Mouse (Mus musculus): ENCODE results near the gene Msh5. TPM values are rescaled to one million over a fixed set of nuclear protein-coding genes. Genes with fewer than 3 reads are reported as not detected.

Gene Msh5
- 4.9 and 5.9 TPM in 2 replicates for polyA plus RNA-seq (2014; fragmentation: Nextera tagmentation; extraction: Ambion mirVana)

GRCm38 (mm10) chr17:35046681-35047455, at the start of gene Msh5:
Msh5 (minus strand) TSS chr17:35046745.
- H3K27me3 ChIP-seq (ENCODE audit: control insufficient read depth, insufficient read depth, low read length): no peaks in the 10 kb centered on the region
- H3K27ac ChIP-seq (ENCODE audit: low read depth, low read length): peak within 1 kb of the TSS; percentile 100
- H3K9me3 ChIP-seq (ENCODE audit: control insufficient read depth, low read length): no peaks in the 10 kb centered on the region
- H3K4me2 ChIP-seq (replicated peaks; ENCODE audit: low read depth, low read length): peak within 1 kb of the TSS; percentile 98
- H3K36me3 ChIP-seq (ENCODE audit: control insufficient read depth, insufficient read depth, low read length): no peaks in the 10 kb centered on the region
- peak; percentile 93 for ATAC-seq (ENCODE audit: low FRiP score, low TSS enrichment)
- peak within 1 kb of the TSS; percentile 62 for H3K4me3 ChIP-seq (ENCODE audit: low read length)
- H3K4me1 ChIP-seq (ENCODE audit: control insufficient read depth, insufficient read depth, low read length): peaks cover 31% of the 10 kb centered on the region
- WGBS: 2% methylated on average over 33 of the region's 33 CpGs
- H3K9ac ChIP-seq (ENCODE audit: low read depth, low read length): peak within 1 kb of the TSS; percentile 89

GRCm38 (mm10) chr17:35094475-35095365, 48.2 kb upstream of the Msh5 start:
- Histone ChIP-seq H3K4me2 (replicated peaks; ENCODE audit: low read depth, low read length) (no peak overlapping the region), H3K27me3 (ENCODE audit: control insufficient read depth, insufficient read depth, low read length) (no peaks in the 10 kb centered on the region), H3K4me3 (ENCODE audit: low read length) (no peak overlapping the region), H3K36me3 (ENCODE audit: control insufficient read depth, insufficient read depth, low read length) (peaks cover 63% of the 10 kb centered on the region), H3K9ac (ENCODE audit: low read depth, low read length) (no peak overlapping the region), H3K4me1 (ENCODE audit: control insufficient read depth, insufficient read depth, low read length) (peaks cover 14% of the 10 kb centered on the region), H3K27ac (ENCODE audit: low read depth, low read length) (no peak overlapping the region), H3K9me3 (ENCODE audit: control insufficient read depth, low read length) (no peaks in the 10 kb centered on the region)
- 92% methylated on average over 15 of the region's 15 CpGs for WGBS
- ATAC-seq (ENCODE audit: low FRiP score, low TSS enrichment): no peak

DNA sequence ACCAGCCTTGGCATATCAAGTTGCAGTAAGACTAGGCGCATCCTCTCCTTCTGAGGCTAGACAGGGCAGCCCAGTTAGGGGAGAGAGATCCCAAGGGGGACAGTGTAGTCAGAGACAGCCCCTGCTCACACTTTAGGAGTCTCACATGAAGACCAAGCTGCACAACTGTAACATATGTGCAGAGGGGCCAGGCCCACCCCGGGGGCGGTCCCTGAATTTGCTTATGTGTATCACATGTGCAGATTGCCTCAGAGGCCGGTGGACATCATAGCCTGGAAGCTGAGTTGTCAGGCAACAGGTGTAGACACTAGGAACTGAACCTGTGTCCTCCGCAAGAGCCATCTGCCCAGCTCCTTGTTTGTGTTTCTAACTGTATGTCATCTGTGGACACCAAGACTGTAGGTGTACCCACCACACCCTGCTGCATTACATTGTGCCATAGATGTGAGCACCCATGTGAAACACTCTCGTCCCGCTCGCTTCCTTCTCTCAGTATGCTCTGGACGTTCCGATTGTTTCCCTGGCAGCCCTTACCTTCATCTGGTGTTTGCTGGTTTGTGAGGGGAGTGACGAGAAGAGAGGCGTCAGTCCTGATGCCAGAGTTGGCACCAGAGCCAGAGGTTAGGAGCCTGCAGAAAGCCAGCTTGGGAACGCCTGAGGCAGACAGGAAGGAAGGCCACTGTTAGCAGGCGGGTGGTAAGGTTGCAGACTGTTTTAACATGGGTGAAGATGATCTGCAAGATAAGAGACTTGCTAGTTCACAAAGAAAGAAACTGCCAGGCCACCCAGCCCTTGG, 46.1 kb upstream of the Msh5 start:
- Histone ChIP-seq H3K4me2 (replicated peaks; ENCODE audit: low read depth, low read length) (no peak overlapping the region), H3K36me3 (ENCODE audit: control insufficient read depth, insufficient read depth, low read length) (peaks cover 44% of the 10 kb centered on the region), H3K9me3 (ENCODE audit: control insufficient read depth, low read length) (no peaks in the 10 kb centered on the region), H3K4me1 (ENCODE audit: control insufficient read depth, insufficient read depth, low read length) (peaks cover 15% of the 10 kb centered on the region), H3K4me3 (ENCODE audit: low read length) (no peak overlapping the region), H3K9ac (ENCODE audit: low read depth, low read length) (no peak overlapping the region), H3K27me3 (ENCODE audit: control insufficient read depth, insufficient read depth, low read length) (no peaks in the 10 kb centered on the region), H3K27ac (ENCODE audit: low read depth, low read length) (no peak overlapping the region)
- 83% methylated on average over 14 of the region's 14 CpGs for WGBS
- ATAC-seq (ENCODE audit: low FRiP score, low TSS enrichment): no peak

- WGBS: 67% methylated on average over 8 of the region's 8 CpGs
- Histone ChIP-seq H3K4me1 (ENCODE audit: control insufficient read depth, insufficient read depth, low read length) (peaks cover 12% of the 10 kb centered on the region), H3K4me2 (replicated peaks; ENCODE audit: low read depth, low read length) (peak overlapping the region; percentile 67), H3K9me3 (ENCODE audit: control insufficient read depth, low read length) (no peaks in the 10 kb centered on the region), H3K9ac (ENCODE audit: low read depth, low read length) (peak overlapping the region; percentile 86; the same call in 1 of the 2 replicates), H3K4me3 (ENCODE audit: low read length) (peak overlapping the region; percentile 64), H3K27me3 (ENCODE audit: control insufficient read depth, insufficient read depth, low read length) (no peaks in the 10 kb centered on the region), H3K36me3 (ENCODE audit: control insufficient read depth, insufficient read depth, low read length) (peaks cover 26% of the 10 kb centered on the region), H3K27ac (ENCODE audit: low read depth, low read length) (no peak overlapping the region)
- no peak for ATAC-seq (ENCODE audit: low FRiP score, low TSS enrichment)
Observed at GRCm38 (mm10) chr17:35090166-35090932, 43.8 kb upstream of the Msh5 start.

DNA sequence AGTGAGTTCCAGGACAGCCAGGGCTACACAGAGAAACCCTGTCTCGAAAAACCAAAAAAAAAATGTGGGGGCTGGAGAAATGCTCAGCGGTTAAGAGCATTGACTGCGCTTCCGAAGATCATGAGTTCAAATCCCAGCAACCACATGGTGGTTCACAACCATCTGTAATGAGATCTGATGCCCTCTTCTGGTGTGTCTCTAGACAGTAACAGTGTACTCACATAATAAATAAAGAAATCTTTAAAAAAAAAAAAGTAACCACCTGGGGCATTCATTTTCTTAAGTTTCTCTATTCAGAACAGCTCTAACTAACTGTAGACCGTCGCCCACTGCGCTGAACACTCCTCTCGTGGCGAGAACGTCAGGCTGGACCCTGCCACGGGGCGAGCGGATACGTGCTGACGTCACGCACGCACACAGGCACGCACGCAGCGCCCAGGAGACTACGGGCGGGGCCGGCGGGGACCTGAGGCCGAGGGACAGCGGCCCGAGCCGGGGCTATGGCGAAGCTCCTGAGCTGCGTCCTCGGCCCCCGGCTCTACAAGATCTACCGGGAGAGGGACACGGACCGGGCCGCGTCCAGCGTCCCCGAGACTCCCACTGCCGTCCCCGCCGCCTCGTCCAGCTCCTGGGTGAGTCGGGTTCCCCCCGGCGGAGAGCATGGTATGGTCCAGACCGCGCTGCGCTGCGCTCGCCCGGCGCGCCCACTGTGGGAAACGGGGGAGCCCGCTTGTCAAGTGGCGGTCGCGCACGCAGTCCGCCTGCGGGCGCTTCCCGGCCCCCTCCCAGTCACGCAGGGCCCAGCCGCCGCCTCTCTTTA, 42.5 kb upstream of the Msh5 start, which contains the start of gene Abhd16a:
Abhd16a (plus strand) TSS at position 439 of the 820 bp plus-strand sequence.
- peak within 1 kb of the TSS; percentile 64 for H3K4me3 ChIP-seq (ENCODE audit: low read length)
- H3K27me3 ChIP-seq (ENCODE audit: control insufficient read depth, insufficient read depth, low read length): no peaks in the 10 kb centered on the region
- H3K9me3 ChIP-seq (ENCODE audit: control insufficient read depth, low read length): no peaks in the 10 kb centered on the region
- H3K9ac ChIP-seq (ENCODE audit: low read depth, low read length): peak within 1 kb of the TSS; percentile 86
- H3K4me1 ChIP-seq (ENCODE audit: control insufficient read depth, insufficient read depth, low read length): peaks cover 12% of the 10 kb centered on the region
- peak within 1 kb of the TSS; percentile 95 for H3K27ac ChIP-seq (ENCODE audit: low read depth, low read length)
- ATAC-seq (ENCODE audit: low FRiP score, low TSS enrichment): peak; percentile 98
- 4% methylated on average over 53 of the region's 67 CpGs for WGBS
- H3K4me2 ChIP-seq (replicated peaks; ENCODE audit: low read depth, low read length): peak within 1 kb of the TSS; percentile 67
- H3K36me3 ChIP-seq (ENCODE audit: control insufficient read depth, insufficient read depth, low read length): peaks cover 20% of the 10 kb centered on the region

DNA sequence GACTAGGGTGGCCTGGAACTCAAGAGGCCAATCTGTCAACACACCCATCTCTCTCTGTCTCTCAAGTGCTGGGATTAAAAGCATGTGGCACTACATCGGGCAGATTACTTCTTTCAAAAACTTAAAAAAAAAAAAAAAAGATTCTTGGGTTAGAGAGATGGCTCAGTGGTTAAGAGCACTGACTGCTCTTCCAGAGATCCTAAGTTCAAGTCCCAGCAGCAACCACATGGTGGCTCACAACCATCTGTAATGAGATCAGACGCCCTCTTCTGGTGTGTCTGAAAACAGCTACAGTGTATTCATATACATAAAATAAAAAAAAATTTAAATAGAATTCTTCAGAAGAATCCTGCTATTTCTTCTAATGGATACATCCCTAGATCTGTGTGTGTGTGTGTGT, 41.6 kb upstream of the Msh5 start:
- H3K4me1 ChIP-seq (ENCODE audit: control insufficient read depth, insufficient read depth, low read length): peaks cover 12% of the 10 kb centered on the region
- H3K9me3 ChIP-seq (ENCODE audit: control insufficient read depth, low read length): no peaks in the 10 kb centered on the region
- no peak overlapping the region for H3K4me2 ChIP-seq (replicated peaks; ENCODE audit: low read depth, low read length)
- no peak for ATAC-seq (ENCODE audit: low FRiP score, low TSS enrichment)
- no peak overlapping the region for H3K4me3 ChIP-seq (ENCODE audit: low read length)
- H3K9ac ChIP-seq (ENCODE audit: low read depth, low read length): no peak overlapping the region
- H3K27me3 ChIP-seq (ENCODE audit: control insufficient read depth, insufficient read depth, low read length): no peaks in the 10 kb centered on the region
- peaks cover 15% of the 10 kb centered on the region for H3K36me3 ChIP-seq (ENCODE audit: control insufficient read depth, insufficient read depth, low read length)
- H3K27ac ChIP-seq (ENCODE audit: low read depth, low read length): no peak overlapping the region
- 61% methylated on average over 2 of the region's 2 CpGs for WGBS

GRCm38 (mm10) chr17:35085208-35085865, 38.8 kb upstream of the Msh5 start, which contains the start of gene Ly6g6f:
Ly6g6f (minus strand) TSS chr17:35085610.
- no peak for ATAC-seq (ENCODE audit: low FRiP score, low TSS enrichment)
- Histone ChIP-seq H3K27me3 (ENCODE audit: control insufficient read depth, insufficient read depth, low read length) (no peaks in the 10 kb centered on the region), H3K4me3 (ENCODE audit: low read length) (no peak within 1 kb of the TSS), H3K4me1 (ENCODE audit: control insufficient read depth, insufficient read depth, low read length) (peaks cover 7% of the 10 kb centered on the region), H3K27ac (ENCODE audit: low read depth, low read length) (no peak within 1 kb of the TSS), H3K9me3 (ENCODE audit: control insufficient read depth, low read length) (no peaks in the 10 kb centered on the region), H3K9ac (ENCODE audit: low read depth, low read length) (no peak within 1 kb of the TSS), H3K36me3 (ENCODE audit: control insufficient read depth, insufficient read depth, low read length) (no peaks in the 10 kb centered on the region), H3K4me2 (replicated peaks; ENCODE audit: low read depth, low read length) (no peak within 1 kb of the TSS)
- WGBS: 85% methylated on average over 7 of the region's 7 CpGs

Data from kidney, embryonic 14.5 days (tissue).